Mouse (Mus musculus) heart, adult 2 months (tissue): Measurements from ENCODE around the gene Kat2a.

Experiments used
- CTCF ChIP-seq: fragments of 200-600 bp; IDR thresholded peaks from 2 replicates; pipeline ENCODE4 v1.8.1; 2022; ENCODE audit warnings: antibody characterized with exemption, mild to moderate bottlenecking, moderate library complexity
- POLR2A ChIP-seq: fragments of 200-500 bp; IDR thresholded peaks from 2 replicates; pipeline ENCODE4 v1.6.1; 2011; ENCODE audit warnings: mild to moderate bottlenecking, low read depth, low read length, control low read depth; ENCODE audit not compliant: insufficient read depth

DNA sequence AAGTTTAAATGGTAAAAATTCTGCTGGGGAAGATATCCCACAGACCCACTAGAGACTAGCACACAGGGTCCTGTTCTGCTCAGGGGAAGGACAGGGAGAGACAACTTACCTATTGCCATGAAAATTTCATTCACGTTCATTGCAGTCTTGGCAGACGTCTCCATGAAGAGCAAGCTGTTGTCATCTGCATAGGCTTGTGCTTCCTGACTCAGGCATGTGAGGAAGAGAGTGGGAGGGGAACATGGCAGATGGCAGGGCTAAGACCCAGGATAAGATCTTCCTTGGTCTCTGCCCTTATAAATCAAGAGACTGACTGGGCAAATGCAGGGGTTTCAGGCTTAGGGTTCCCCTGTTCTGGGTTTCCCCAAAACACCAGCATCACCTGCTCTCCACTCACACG is 4.4 kb upstream of the Kat2a start:
- TF ChIP-seq CTCF (no peak), POLR2A (no peak)
